Mouse (Mus musculus): ENCODE results near the gene Kmo.

DNA sequence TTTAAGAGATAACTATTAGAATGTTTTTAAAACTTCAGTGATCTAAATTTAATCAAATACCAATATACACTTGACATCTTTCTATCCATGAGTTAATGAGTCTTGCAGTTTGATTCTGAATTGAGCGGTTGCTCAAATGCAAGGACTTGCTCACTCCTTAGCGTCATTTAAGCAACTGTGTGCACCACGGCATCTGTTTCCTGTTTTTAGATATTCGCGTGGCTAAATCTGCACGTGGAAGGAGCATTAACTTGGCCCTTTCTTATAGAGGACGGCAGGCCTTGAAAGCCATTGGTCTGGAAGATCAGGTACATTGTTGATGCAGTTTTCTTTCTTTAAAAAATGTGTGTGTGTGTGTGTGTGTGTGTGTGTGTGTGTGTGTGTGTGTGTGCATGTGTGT, 17.5 kb downstream of the Kmo start:
- no peak for TF ChIP-seq POLR2A (IDR thresholded peaks at IDR 0.05; ENCODE audit: borderline replicate concordance, extremely low read depth, insufficient read depth, insufficient read length, poor library complexity, severe bottlenecking)
- no peak for TF ChIP-seq CTCF (IDR thresholded peaks at IDR 0.05; ENCODE audit: borderline replicate concordance, extremely low read depth, insufficient read depth, insufficient read length)

Measured in brain, embryonic 14.5 days (tissue).